Mouse (Mus musculus) thymus, adult 2 months (tissue): ENCODE data around the gene Washc3. TPM values are rescaled to one million over a fixed set of nuclear protein-coding genes. Genes with fewer than 3 reads are reported as not detected.

Experiments
- DNase-seq: peaks from one replicate; pipeline ENCODE4 v3.0.0; 2021
- H3K27ac ChIP-seq: fragments of 200-500 bp; 2 replicates; pipeline ENCODE4 v1.5.1; 2012; ENCODE audit warnings: low read length, control low read depth; ENCODE audit not compliant: control insufficient read depth, insufficient read depth
- H3K27me3 ChIP-seq: fragments of 200-500 bp; 2 replicates; pipeline ENCODE4 v1.6.1; 2012; ENCODE audit warnings: mild to moderate bottlenecking, low read length, moderate library complexity, mixed read lengths; ENCODE audit not compliant: control insufficient read depth, insufficient read depth
- H3K36me3 ChIP-seq: fragments of 200-500 bp; 2 replicates; pipeline ENCODE4 v1.6.1; 2012; ENCODE audit warnings: mild to moderate bottlenecking, low read length, moderate library complexity; ENCODE audit not compliant: control insufficient read depth, insufficient read depth
- H3K4me1 ChIP-seq: fragments of 200-500 bp; replicated peaks from 2 replicates; pipeline ENCODE4 v1.6.1; 2012; ENCODE audit warnings: low read length; ENCODE audit not compliant: control insufficient read depth, insufficient read depth
- H3K4me3 ChIP-seq: fragments of 200-500 bp; 2 replicates; pipeline ENCODE4 v1.5.1; 2012; ENCODE audit warnings: mild to moderate bottlenecking, low read length, control low read depth, moderate library complexity; ENCODE audit not compliant: control insufficient read depth, insufficient read depth
- CTCF ChIP-seq: fragments of 200-500 bp; IDR thresholded peaks from 2 replicates; pipeline ENCODE4 v1.5.1; 2012; ENCODE audit warnings: mild to moderate bottlenecking, control low read depth, low read length, moderate library complexity, borderline replicate concordance; ENCODE audit not compliant: control insufficient read depth, poor library complexity, insufficient read depth; ENCODE audit errors: extremely low read depth
- POLR2A ChIP-seq: fragments of 200-500 bp; IDR thresholded peaks from 2 replicates; pipeline ENCODE4 v1.6.1; 2012; ENCODE audit warnings: mild to moderate bottlenecking, low read length, control low read depth, moderate library complexity; ENCODE audit not compliant: control insufficient read depth, poor library complexity, insufficient read depth; ENCODE audit errors: extremely low read depth
- WGBS: fragments of 180-500 bp; shearing (Covaris S2); methylation state at CpG from one replicate; pipeline ENCODE4 v1.1.7; 2018; 5-methylcytosine and 5-hydroxymethylcytosine counted together
- polyA plus RNA-seq: library from polyadenylated mRNA; depleted of rRNA; stranded (reverse); fragments of >200 nt; gene quantifications from 2 replicates; pipeline ENCODE4 v1.2.3, GENCODE M21; 2012; rRNA removed

Gene Washc3
- 15.0 and 19.8 TPM in 2 replicates for polyA plus RNA-seq

DNA sequence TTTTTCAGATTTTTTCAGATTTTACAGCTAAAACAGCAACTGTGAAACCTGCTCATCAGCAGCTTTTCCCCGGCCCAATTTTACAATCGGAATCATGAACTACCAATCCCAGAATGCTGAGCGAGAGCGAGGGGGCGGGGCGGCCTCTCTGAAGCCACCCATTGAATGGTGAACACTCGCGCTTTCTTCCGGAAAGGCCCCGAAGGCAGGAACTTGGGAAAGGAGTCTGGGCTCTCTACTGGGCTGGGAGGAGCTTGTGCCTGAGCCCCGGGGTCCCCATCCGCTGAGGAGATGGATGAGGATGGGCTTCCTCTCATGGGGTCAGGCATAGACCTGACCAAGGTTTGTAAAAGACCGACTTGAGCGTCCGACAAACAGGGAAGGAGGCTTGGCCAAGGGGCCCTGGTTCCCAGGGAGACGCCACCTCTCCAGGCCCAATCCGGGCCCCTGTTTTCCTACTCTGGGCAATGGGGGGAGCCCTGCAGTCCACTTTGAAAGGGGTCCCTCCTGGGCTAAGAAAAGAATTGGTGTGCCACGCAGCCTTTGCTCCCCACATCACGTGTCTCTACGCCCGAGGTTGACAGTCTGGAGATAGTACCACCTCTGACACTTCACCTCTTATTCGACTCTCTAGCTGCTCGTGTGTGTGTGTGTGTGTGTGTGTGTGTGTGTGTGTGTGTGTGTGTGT lies at the start of gene Washc3:
Gene Washc3, plus strand, starts transcription at position 143 of the 688 bp plus-strand sequence.
- DNase-seq: peak; percentile 93
- Histone ChIP-seq H3K36me3 (no peaks in the 10 kb centered on the region), H3K4me3 (peak within 1 kb of the TSS; percentile 78), H3K27me3 (no peaks in the 10 kb centered on the region), H3K4me1 (peaks cover 19% of the 10 kb centered on the region), H3K27ac (peak within 1 kb of the TSS; percentile 85)
- WGBS: under 1% methylated on average over 23 of the region's 23 CpGs
- 0 out of 2 replicates have a peak, but pooled peaks have one; percentile 29 for TF ChIP-seq CTCF
- peak; percentile 90 for TF ChIP-seq POLR2A

DNA sequence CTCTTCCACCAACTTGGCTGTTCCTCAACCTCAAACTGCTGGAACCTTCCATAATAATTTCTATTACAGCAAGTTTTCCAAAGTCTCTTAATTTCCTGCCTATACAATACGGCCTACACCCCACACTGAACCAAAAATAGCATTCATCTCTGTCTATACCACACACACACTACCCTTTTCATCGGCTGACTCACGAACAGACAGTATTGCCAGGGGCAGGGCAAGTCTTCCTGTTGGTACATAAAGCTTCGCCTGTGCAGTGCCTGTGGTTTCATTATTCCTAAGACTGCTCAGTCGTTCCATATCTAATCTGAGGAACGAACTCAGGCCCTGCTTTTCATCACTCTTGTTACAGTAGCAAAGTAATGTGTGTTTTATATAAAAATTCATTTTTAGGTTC lies 49.2 kb upstream of the Washc3 start:
- H3K36me3 ChIP-seq: peaks cover 24% of the 10 kb centered on the region
- H3K27ac ChIP-seq: no peak overlapping the region
- 98% methylated on average over 6 of the region's 6 CpGs for WGBS
- no peak overlapping the region for H3K4me3 ChIP-seq
- DNase-seq: no peak
- no peaks in the 10 kb centered on the region for H3K4me1 ChIP-seq
- H3K27me3 ChIP-seq: no peaks in the 10 kb centered on the region
- TF ChIP-seq CTCF: no peak
- no peak for TF ChIP-seq POLR2A

GRCm38 (mm10) chr10:88162096-88162495 lies 38.8 kb upstream of the Washc3 start:
- TF ChIP-seq POLR2A (no peak), CTCF (no peak)
- Histone ChIP-seq H3K4me3 (no peak overlapping the region), H3K27ac (no peak overlapping the region), H3K36me3 (peaks cover 12% of the 10 kb centered on the region; the same call in 1 of the 2 replicates), H3K4me1 (no peaks in the 10 kb centered on the region), H3K27me3 (no peaks in the 10 kb centered on the region)
- 92% methylated on average over 2 of the region's 2 CpGs for WGBS
- no peak for DNase-seq

- no peaks in the 10 kb centered on the region for H3K27me3 ChIP-seq
- WGBS: 99% methylated on average over 5 of the region's 5 CpGs
- no peak overlapping the region for H3K4me3 ChIP-seq
- TF ChIP-seq CTCF (no peak), POLR2A (no peak)
- DNase-seq: no peak
- H3K4me1 ChIP-seq: no peaks in the 10 kb centered on the region
- H3K27ac ChIP-seq: no peak overlapping the region
- peaks cover 6% of the 10 kb centered on the region; the same call in 1 of the 2 replicates for H3K36me3 ChIP-seq
Observed at GRCm38 (mm10) chr10:88162676-88163075, 38.2 kb upstream of the Washc3 start.

DNA sequence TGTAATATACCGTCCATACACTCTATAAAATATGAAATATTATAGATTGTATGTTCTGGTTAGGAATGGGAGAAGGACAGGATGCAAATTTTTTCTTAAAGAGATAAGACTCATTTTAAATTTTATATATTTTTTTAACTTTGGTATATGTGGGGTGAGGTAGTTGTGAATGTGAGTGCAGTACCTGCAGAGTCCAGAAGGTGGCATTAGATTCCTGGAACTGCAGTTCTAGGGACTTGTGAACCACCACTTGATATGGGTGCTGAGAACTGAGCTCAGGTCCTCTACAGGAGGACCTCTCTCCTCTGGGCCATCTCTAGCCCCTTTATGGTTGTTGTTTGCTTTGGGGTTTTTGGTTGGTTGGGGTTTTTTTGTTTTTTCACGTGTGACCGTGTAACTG lies 34.7 kb upstream of the Washc3 start:
- 99% methylated on average over 3 of the region's 3 CpGs for WGBS
- TF ChIP-seq POLR2A: no peak
- no peak for TF ChIP-seq CTCF
- H3K4me3 ChIP-seq: no peak overlapping the region
- H3K27ac ChIP-seq: no peak overlapping the region
- peaks cover 3% of the 10 kb centered on the region; the same call in 1 of the 2 replicates for H3K36me3 ChIP-seq
- no peaks in the 10 kb centered on the region for H3K27me3 ChIP-seq
- H3K4me1 ChIP-seq: no peaks in the 10 kb centered on the region
- DNase-seq: peak; percentile 32

DNA sequence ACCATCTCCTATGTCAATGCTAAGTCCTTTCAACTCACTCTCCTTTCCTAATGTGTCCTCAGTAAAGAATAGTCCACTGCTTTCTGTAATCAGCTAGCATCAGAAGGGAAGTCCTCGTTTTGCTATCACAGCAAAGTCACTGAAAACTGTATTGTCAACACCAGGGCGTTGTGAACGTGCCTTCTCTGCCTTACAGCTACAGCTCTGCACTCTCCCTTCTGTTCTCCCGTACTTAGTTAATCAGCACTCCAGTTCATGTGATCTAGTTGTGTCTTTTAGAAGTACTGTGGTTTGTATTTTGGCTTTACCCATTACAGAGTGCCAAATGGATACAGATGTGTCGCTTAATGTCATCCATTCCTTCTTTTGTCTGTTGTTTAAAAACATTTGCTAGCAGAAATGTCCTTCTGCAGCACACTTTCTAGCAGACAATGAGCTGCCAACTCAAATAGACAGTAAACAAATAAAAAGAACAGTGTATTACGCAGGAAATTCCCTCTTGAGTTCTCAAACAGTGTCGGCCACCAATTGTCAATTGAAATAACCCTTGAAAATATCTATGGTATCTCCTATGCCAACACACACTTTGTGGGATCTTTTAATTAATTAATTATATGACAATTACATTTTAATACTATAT lies 33.3 kb upstream of the Washc3 start:
- no peak overlapping the region for H3K27ac ChIP-seq
- 96% methylated on average over 7 of the region's 7 CpGs for WGBS
- no peak for DNase-seq
- no peaks in the 10 kb centered on the region for H3K4me1 ChIP-seq
- no peak for TF ChIP-seq CTCF
- TF ChIP-seq POLR2A: no peak
- H3K36me3 ChIP-seq: peaks cover 5% of the 10 kb centered on the region; the same call in 1 of the 2 replicates
- no peak overlapping the region for H3K4me3 ChIP-seq
- no peaks in the 10 kb centered on the region for H3K27me3 ChIP-seq

GRCm38 (mm10) chr10:88200541-88200940 lies 352 bp upstream of the Washc3 start:
- no peak overlapping the region for H3K27ac ChIP-seq
- no peak for TF ChIP-seq POLR2A
- TF ChIP-seq CTCF: no peak

More at GRCm38 (mm10) chr10:88200541-88200940, 352 bp upstream of the Washc3 start:
- Histone ChIP-seq H3K4me3 (no peak overlapping the region), H3K36me3 (no peaks in the 10 kb centered on the region), H3K4me1 (peaks cover 19% of the 10 kb centered on the region), H3K27me3 (no peaks in the 10 kb centered on the region)
- WGBS: 14% methylated on average over 4 of the region's 4 CpGs
- peak; percentile 4 for DNase-seq
